Mouse (Mus musculus) forebrain, embryonic 16.5 days (tissue): ENCODE results near the gene Pomp. TPM values are rescaled to one million over a fixed set of nuclear protein-coding genes. Genes with fewer than 3 reads are reported as not detected.
"Not testable (repeated sequence)": the region's sequence is repeated elsewhere in the genome, so short reads cannot be mapped to it uniquely, and the experiment has no call there.

ENCODE experiments used
- ATAC-seq: fragments of 200-750 bp; cut with Nextera tagmentation; 2 replicates; pipeline ENCODE4 v1.8.0; 2017; ENCODE audit warnings: mild to moderate bottlenecking, moderate library complexity
- H3K27ac ChIP-seq: fragments of 300-500 bp; sonication (generic); 2 replicates; pipeline ENCODE4 v1.5.1; 2014; ENCODE audit warnings: low read length, control low read depth
- H3K27me3 ChIP-seq: fragments of 300-500 bp; sonication (generic); replicated peaks from 2 replicates; pipeline ENCODE4 v1.6.1; 2014; ENCODE audit warnings: low read length; ENCODE audit not compliant: control insufficient read depth, insufficient read depth
- H3K36me3 ChIP-seq: fragments of 300-500 bp; sonication (generic); 2 replicates; pipeline ENCODE4 v1.6.1; 2014; ENCODE audit not compliant: control insufficient read depth, insufficient read depth
- H3K4me1 ChIP-seq: fragments of 300-500 bp; sonication (generic); replicated peaks from 2 replicates; pipeline ENCODE4 v1.6.1; 2014; ENCODE audit warnings: low read length; ENCODE audit not compliant: control insufficient read depth, insufficient read depth
- H3K4me2 ChIP-seq: fragments of 300-500 bp; sonication (generic); 2 replicates; pipeline ENCODE4 v1.6.1; 2014; ENCODE audit warnings: mild to moderate bottlenecking, low read length, control low read depth
- H3K4me3 ChIP-seq: fragments of 300-500 bp; sonication (generic); replicated peaks from 2 replicates; pipeline ENCODE4 v1.5.1; 2014; ENCODE audit warnings: mild to moderate bottlenecking, low read length, control low read depth
- H3K9ac ChIP-seq: fragments of 300-500 bp; sonication (generic); replicated peaks from 2 replicates; pipeline ENCODE4 v1.6.1; 2014; ENCODE audit warnings: low read depth, low read length, control low read depth
- H3K9me3 ChIP-seq: fragments of 300-500 bp; sonication (generic); 2 replicates; pipeline ENCODE4 v1.6.1; 2016; ENCODE audit warnings: low read length; ENCODE audit not compliant: control insufficient read depth
- WGBS: fragments of 180-500 bp; shearing (Covaris S2); extraction: QIAGEN DNeasy Blood & Tissue Kit; methylation state at CpG from one replicate; pipeline ENCODE4 v1.1.7; 2014; 5-methylcytosine and 5-hydroxymethylcytosine counted together
- polyA plus RNA-seq: library from polyadenylated mRNA; unstranded; fragments of >200 nt; fragmentation: Nextera tagmentation; extraction: Ambion mirVana; gene quantifications from 2 replicates; pipeline ENCODE4 v1.2.1, GENCODE M21; 2015

Gene Pomp
- polyA plus RNA-seq, 1 experiment from 2014 or later, result 491 TPM

GRCm38 (mm10) chr5:147893766-147894454 lies 33.6 kb downstream of the Pomp start:
- Histone ChIP-seq H3K36me3 (no peaks in the 10 kb centered on the region), H3K27me3 (peaks cover 3% of the 10 kb centered on the region; the same call in 1 of the 2 replicates), H3K9ac (peak overlapping the region; percentile 39), H3K27ac (no peak overlapping the region), H3K4me3 (peak overlapping the region; percentile 48), H3K4me1 (peaks cover 6% of the 10 kb centered on the region; the same call in 1 of the 2 replicates), H3K9me3 (no peaks in the 10 kb centered on the region), H3K4me2 (peak overlapping the region; percentile 80)
- WGBS, result 2% methylated on average over 25 of the region's 25 CpGs
- ATAC-seq, result peak; percentile 27; the same call in 1 of the 2 replicates

- Histone ChIP-seq H3K27ac (no peak within 1 kb of the TSS), H3K4me3 (peak within 1 kb of the TSS; percentile 48), H3K36me3 (no peaks in the 10 kb centered on the region), H3K9ac (peak within 1 kb of the TSS; percentile 39), H3K9me3 (no peaks in the 10 kb centered on the region), H3K4me1 (peaks cover 6% of the 10 kb centered on the region; the same call in 1 of the 2 replicates), H3K27me3 (peaks cover 3% of the 10 kb centered on the region; the same call in 1 of the 2 replicates), H3K4me2 (peak within 1 kb of the TSS; percentile 80)
- WGBS, result under 1% methylated on average over 47 of the region's 47 CpGs
- peak; percentile 99 for ATAC-seq
Observed at GRCm38 (mm10) chr5:147894455-147895076, 34.3 kb downstream of the Pomp start, which contains the start of gene Slc46a3. TSS of gene Slc46a3 (minus strand) at chr5:147894815.

- no peak for ATAC-seq
- peaks cover 3% of the 10 kb centered on the region; the same call in 1 of the 2 replicates for H3K27me3 ChIP-seq
- 27% methylated on average over 16 of the region's 16 CpGs for WGBS
Observed at GRCm38 (mm10) chr5:147895436-147896198, 35.4 kb downstream of the Pomp start.

GRCm38 (mm10) chr5:147896501-147896900 lies 36.2 kb downstream of the Pomp start:
- 73% methylated on average over 4 of the region's 4 CpGs for WGBS
- H3K36me3 ChIP-seq, H3K9ac ChIP-seq: not testable (repeated sequence)

More at GRCm38 (mm10) chr5:147895436-147896198, 35.4 kb downstream of the Pomp start:
- Histone ChIP-seq H3K36me3 (no peaks in the 10 kb centered on the region), H3K9ac (no peak overlapping the region), H3K4me2 (peak overlapping the region; percentile 80), H3K4me3 (peak overlapping the region; percentile 48; the same call in 1 of the 2 replicates), H3K27ac (no peak overlapping the region), H3K9me3 (no peaks in the 10 kb centered on the region), H3K4me1 (peaks cover 6% of the 10 kb centered on the region; the same call in 1 of the 2 replicates)

GRCm38 (mm10) chr5:147898254-147898653 lies 38.0 kb downstream of the Pomp start:
- H3K9ac ChIP-seq, result no peak overlapping the region
- peaks cover 2% of the 10 kb centered on the region; the same call in 1 of the 2 replicates for H3K27me3 ChIP-seq
- H3K4me3 ChIP-seq, result no peak overlapping the region
- no peak overlapping the region for H3K4me2 ChIP-seq
- H3K27ac ChIP-seq, result no peak overlapping the region
- ATAC-seq, result no peak
- H3K36me3 ChIP-seq, result no peaks in the 10 kb centered on the region
- WGBS, result 71% methylated on average over 2 of the region's 2 CpGs
- no peaks in the 10 kb centered on the region for H3K9me3 ChIP-seq
- peaks cover 6% of the 10 kb centered on the region; the same call in 1 of the 2 replicates for H3K4me1 ChIP-seq

More at GRCm38 (mm10) chr5:147896501-147896900, 36.2 kb downstream of the Pomp start:
- ATAC-seq, H3K4me1 ChIP-seq, H3K27me3 ChIP-seq, H3K9me3 ChIP-seq, H3K27ac ChIP-seq, H3K4me3 ChIP-seq, H3K4me2 ChIP-seq: not testable (repeated sequence)

- no peaks in the 10 kb centered on the region; the same call in 1 of the 2 replicates for H3K27me3 ChIP-seq
- no peak overlapping the region for H3K9ac ChIP-seq
- H3K4me2 ChIP-seq, result no peak overlapping the region
- no peak overlapping the region for H3K4me3 ChIP-seq
- 60% methylated on average over 4 of the region's 4 CpGs for WGBS
- no peak overlapping the region for H3K27ac ChIP-seq
- H3K36me3 ChIP-seq, result no peaks in the 10 kb centered on the region
- peaks cover 5% of the 10 kb centered on the region; the same call in 1 of the 2 replicates for H3K4me1 ChIP-seq
- ATAC-seq, result no peak
- no peaks in the 10 kb centered on the region for H3K9me3 ChIP-seq
Observed at GRCm38 (mm10) chr5:147898968-147899549, 38.8 kb downstream of the Pomp start.

- H3K36me3 ChIP-seq, result no peaks in the 10 kb centered on the region
- no peak overlapping the region for H3K4me3 ChIP-seq
- H3K9me3 ChIP-seq, result no peaks in the 10 kb centered on the region
- H3K4me2 ChIP-seq, result no peak overlapping the region
- WGBS, result 89% methylated on average over 15 of the region's 15 CpGs
- no peak overlapping the region for H3K9ac ChIP-seq
- H3K4me1 ChIP-seq, result no peaks in the 10 kb centered on the region
- no peaks in the 10 kb centered on the region for H3K27me3 ChIP-seq
- H3K27ac ChIP-seq, result no peak overlapping the region
- no peak for ATAC-seq
Observed at GRCm38 (mm10) chr5:147902008-147902757, 41.9 kb downstream of the Pomp start.

GRCm38 (mm10) chr5:147903166-147903565 lies 42.9 kb downstream of the Pomp start:
- H3K4me3 ChIP-seq, result no peak overlapping the region
- no peak overlapping the region for H3K9ac ChIP-seq
- no peaks in the 10 kb centered on the region for H3K9me3 ChIP-seq
- no peaks in the 10 kb centered on the region for H3K36me3 ChIP-seq
- no peak overlapping the region for H3K4me2 ChIP-seq
- ATAC-seq, result no peak
- H3K4me1 ChIP-seq, result no peaks in the 10 kb centered on the region
- no peak overlapping the region for H3K27ac ChIP-seq
- H3K27me3 ChIP-seq, result no peaks in the 10 kb centered on the region
- whole genome bisulfite sequencing, result 90% methylated on average over 9 of the region's 9 CpGs
